Mouse (Mus musculus) liver, embryonic 14.5 days (tissue): ENCODE data around the gene Arg2.

Source experiments
- CTCF ChIP-seq: IDR thresholded peaks from 2 replicates; pipeline ENCODE4 v1.5.1; 2016; ENCODE audit warnings: antibody characterized with exemption, low read depth, control low read depth
- EP300 ChIP-seq: IDR thresholded peaks from 2 replicates; pipeline ENCODE4 v1.6.1; 2016; ENCODE audit warnings: antibody characterized with exemption, low read depth

DNA sequence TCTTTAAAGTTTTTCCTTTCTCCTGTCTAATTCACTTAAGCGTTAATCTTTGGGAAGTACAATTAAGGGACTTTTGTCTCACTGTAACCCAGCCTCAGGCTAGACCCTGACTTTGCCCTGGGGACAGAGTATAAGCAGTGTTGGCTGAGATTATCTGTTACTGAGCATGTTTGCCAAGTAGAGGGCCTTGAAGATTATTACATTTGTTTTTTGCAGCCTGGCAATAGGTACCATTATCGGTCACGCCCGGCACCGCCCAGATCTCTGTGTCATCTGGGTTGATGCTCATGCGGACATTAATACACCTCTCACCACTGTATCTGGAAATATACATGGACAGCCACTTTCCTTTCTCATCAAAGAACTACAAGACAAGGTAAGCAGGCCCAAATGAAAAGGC is 19.1 kb downstream of the Arg2 start:
- no peak for TF ChIP-seq CTCF
- no peak for TF ChIP-seq EP300
